Mouse (Mus musculus): Measurements from ENCODE around the gene Cfap97d2.
"Not testable (repeated sequence)": the region's sequence is repeated elsewhere in the genome, so short reads cannot be mapped to it uniquely, and the experiment has no call there.

Gene Cfap97d2

DNA sequence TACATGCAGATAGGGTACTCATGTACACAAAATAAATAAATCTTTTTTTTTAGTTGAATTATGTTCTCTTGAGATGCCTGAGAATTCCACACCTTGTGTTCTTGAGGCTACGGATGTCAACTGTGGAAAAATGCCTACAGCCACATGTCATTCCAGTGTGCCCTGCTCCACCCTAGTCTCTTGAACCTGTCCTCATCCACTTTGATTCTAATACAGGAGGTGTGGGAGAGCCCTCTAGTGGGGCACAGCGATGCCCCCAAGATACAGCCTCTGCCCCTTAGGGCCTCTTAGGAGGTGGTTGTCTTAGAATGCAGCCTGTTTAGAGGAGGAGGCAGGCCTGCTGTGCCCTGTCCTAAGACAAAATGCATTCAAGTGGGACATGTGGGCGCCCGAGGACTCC is 17.7 kb upstream of the Cfap97d2 start:
- DNase-seq (ENCODE audit: low spot score) = no peak

DNA sequence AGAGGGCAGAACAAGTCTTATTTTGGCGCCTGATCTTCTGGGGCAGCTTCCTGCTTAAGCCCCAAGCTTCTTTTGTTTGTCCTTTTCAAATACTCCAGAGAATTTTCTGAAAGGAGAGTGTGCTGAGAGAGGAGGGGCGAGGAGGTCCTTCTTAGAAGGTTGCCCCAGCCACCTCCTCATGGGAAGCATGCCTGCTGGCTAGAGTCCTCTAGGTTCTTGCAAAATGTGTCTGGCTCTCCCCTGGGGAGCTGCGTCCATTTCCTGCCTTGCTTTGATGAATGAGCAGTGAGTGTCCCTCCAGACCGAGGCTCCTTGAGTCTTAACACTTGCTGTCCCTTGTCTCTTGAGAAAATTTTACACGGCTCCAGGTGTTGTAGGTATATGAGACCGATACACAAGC is 17.2 kb upstream of the Cfap97d2 start:
- no peak for DNase-seq (ENCODE audit: low spot score)

DNA sequence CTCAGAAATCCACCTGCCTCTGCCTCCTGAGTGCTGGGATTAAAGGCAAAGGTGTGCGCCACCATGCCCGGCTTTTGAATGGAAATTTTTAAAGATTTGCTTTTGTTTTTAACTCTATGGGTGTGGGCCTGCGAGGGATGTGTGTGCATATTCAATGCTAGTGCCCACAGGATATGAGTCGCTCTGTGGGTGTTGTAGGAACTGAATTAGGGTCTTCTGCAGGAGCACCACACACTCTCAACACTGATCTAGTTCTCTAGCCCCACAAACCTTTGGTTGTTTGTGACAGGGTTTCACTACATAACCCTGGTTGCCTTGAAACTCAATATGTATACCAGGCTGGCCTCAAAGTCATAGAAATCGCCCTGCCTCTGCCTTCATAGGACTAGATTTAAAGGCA is 16.4 kb upstream of the Cfap97d2 start:
- DNase-seq (ENCODE audit: low spot score) = no peak

DNA sequence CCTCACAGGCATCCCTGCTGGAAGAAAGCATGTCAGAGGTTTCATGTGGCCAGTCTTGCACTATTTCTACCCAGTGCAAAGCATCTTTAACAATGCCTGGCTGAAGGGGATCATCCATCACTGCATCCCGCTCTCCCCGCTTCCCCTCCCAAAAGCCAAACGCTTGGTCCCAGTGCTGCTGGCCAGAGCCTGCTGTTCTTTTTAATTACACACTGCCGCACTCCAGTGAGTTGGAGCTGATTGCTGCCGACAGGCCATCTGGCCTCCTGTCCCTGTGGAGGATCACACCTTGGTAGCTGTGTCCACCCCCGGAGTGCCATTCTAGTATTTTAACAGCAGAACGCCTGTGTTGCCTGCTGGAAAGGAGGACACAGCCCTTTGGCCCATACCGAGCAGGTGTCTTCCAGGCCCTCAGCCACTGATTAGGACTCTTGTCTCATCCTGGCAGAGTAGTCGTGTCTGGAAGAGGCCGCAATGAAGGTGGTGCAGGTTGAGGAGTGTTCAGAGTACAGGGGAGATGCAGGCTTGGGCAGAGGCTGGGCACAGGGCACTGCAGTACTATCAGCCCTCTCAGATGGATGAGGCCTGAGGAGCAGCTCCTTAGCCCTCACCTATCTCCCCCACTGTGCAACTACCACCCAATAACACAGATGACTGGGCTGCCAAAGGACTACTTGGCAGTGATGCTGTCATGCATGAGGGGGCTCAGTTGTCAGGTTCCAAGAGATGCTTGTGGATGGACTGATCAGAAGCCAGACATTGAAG is 13.2 kb upstream of the Cfap97d2 start:
- DNase-seq (ENCODE audit: low spot score) = peak; percentile 39

DNA sequence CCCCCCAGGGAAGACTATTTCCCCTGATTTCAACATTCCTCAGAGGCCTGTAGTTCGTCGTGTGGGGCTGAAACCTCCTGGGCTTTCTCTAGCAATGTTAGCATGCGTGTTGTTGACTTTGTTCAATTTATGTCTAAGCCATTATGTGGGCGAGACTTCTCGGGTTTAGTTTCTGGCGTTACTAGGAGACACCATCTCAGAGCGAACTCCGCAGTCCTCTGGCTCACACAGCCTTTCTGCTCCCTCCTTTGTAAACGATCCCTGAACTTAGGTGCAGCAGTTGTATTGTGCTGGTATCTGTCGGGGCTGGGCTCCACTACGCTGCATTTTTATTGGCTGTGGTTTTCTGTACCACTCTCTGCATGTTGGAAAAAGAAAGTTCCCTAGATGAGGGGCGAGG is 11.0 kb upstream of the Cfap97d2 start:
- DNase-seq (ENCODE audit: low spot score) = no peak

DNA sequence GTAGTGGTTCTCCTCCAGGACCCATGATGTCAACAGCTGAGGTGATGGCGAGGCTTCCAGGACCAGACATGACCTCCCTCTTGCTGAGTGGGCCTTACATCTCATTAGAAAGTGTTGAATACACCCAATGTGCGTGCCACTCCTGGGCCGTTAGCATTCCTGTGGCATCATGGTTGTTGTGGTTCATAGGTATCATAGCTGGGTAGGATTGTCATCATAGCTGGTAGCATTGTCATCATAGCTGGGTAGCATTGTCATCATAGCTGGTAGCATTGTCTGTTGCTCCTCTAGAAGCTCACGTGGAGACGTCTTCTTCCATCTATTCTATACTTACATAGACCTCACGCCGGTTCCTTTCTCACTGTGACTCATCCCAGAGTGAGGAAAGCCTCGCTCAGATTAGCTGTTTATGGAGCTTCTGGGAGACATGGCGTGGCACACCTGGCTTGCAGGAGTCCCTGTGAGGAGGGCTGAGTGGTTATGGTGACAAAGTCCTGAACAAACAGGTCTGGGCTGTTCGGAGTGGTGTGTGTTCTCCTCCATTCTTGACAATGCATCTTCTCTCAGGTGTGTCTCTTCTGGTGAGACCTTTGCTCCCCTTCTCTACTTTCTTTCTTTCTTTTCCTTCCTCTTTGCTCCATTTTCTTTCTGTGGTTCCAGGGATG is 10.4 kb upstream of the Cfap97d2 start:
- no peak for DNase-seq (ENCODE audit: low spot score)

DNA sequence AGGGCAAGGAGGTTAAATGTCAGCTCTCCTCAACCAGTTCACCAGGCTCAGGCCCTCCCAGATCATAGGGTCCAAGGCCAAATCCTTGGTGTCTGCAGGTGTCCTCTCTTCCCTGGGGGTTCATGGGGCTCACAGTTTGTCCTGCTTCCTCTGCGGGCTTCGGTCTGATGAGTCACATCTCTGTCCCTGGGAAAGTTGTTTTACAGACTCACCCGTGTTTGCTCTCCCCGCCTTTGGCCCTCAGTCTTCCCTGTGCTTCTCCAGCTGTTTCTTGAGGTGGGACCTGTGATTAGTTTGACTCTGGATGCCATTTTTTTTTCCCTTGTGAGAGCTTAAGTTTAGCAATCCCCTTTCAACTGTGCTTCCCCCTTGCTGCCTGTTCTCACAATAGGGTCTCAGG is 9.5 kb upstream of the Cfap97d2 start:
- no peak for DNase-seq (ENCODE audit: low spot score)

DNA sequence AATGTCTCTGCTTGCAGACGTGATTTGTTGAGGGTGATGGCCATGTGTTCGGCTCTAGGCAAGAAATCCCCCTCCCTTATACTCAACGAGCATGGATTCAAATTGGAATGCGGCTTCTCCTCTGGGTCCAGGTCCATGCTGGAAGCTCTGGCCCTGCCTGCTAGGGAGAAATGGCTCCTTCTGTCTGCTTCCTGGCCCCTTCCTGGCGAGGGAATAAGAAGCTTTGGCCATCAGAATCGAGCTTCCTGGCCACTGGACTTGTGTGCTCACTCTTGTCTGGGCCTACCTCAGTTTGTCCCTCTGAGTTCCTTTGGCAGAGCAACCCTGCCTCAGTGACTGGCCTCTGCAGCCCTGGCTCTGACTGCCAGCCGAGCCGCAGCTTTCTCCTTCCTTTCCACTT is 8.5 kb upstream of the Cfap97d2 start:
- no peak for DNase-seq (ENCODE audit: low spot score)

DNA sequence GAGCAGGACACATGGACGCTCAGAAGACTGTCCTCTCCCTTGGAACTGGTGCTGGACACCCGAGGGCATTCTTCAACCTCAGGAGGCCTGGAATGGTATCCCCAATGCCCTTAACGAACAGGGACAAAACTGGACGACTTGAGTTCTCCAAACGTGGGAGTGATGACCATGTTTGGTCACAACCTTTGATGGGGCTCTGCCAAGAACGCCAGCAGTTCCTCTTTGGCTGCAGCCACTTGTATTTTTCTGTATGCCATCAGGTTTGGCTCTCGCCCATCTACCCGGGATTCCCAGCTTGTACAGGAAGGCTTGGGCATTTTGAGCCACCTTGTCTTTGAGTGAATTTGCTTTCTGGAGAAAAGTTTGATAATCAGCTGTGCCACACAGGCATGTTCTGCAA is 8.0 kb upstream of the Cfap97d2 start:
- no peak for DNase-seq (ENCODE audit: low spot score)

DNA sequence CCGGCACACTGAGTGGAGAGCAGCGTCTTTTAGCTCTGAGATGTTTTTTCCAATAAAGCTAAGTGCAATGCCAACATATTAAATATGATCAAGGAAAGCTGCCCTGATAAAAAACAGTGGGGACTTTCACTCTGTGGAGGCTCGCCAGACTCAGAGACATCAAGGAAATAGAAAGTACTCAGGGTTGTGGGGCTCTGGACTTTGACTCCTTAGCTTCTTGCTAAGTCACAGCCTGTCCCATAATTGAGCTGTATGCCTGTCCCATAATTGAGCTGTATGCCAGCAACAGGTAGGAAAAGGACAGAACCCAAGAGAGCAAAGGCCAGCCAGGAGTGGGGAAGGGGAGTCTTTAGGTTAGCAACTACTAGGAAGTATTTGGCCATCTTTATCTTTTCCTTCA is 7.4 kb upstream of the Cfap97d2 start:
- no peak for DNase-seq (ENCODE audit: low spot score)

DNA sequence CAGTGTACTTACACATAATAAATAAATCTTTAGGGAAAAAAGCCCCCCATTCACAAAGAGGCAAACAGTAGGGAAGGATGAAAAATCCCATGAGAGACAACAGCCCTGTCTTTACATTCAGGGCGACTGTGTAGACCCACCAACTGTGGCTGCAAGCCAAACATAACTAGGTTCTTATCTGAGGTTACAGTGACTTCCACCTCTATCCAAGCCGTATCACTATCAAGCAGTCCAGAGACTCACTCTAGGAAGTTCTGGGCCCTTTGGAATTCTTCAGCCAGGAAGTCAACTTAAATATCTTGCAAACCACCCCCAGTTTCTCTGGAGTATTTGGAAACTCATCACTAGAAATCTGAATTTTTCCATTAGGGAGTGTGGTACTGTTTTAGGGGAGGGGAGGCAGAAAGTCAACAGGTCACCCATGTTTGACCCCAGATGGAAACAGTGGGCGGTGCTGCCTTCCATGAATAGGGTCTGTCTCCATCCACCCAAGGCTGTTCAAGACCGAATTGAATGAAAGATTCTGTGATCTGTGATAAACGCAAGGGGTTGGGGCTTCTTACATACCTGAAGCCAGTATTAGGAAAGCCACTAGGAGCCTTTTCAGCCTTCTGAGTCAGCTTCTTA is 6.3 kb upstream of the Cfap97d2 start:
- no peak for DNase-seq (ENCODE audit: low spot score)

DNA sequence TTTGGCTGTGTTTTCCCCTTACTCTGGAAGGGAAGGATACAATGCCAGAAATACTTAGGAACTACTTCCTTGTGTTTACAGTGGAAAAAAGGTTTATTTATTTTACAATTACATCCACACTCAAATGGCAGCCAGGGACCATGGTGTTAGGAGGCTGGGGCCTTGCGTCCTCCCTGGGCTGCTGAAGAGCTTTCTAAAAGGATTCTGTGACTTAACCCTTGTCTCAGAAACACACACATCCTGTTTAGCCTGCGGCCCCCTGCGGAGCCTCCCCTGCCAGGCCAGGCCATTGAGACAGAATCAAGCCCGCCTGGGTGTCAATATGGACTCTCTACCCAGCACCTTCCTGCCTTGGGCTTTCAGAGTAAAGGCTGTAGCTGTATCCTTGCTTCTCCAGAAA is 2.9 kb upstream of the Cfap97d2 start:
- DNase-seq (ENCODE audit: low spot score) = no peak

DNA sequence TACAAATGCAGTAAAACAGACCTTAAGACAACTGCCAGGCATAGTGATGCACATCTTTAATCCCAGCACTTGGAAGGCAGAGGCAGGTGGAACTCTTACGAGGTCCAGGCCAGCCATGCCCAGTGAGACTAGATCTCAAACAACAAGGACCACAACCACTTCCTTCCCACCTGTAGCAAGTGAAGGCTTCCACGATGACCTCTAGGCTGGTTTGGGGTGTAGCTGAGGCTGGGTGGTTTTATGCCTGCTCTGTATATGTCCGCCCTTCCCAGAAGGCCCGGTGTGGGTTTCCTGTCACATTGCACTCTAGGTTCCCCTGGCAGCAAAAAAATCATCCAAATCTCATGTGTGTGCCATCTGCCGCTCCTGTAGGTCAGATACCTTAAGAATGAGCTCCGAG is 1.9 kb upstream of the Cfap97d2 start:
- DNase-seq (ENCODE audit: low spot score) = no peak

DNA sequence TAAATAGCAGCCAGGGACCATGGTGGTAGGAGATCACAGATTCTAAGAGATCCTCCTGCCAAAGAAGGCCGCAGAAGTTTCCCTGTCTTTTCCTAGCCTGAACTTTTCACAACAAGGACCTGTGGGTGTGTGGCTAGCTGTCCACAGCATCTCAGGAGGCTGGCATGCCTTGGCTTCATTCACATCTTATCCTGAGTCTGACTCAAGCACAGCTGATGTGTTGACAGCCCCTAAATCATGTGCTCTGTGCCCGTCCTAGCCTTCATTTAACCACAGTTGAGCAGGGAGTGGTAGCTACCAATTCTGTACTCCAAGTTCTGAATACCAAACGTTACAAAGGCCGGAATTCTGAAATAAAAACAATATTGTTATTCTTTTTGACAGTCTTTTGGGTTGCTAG is 1.4 kb upstream of the Cfap97d2 start:
- DNase-seq (ENCODE audit: low spot score) = no peak

DNA sequence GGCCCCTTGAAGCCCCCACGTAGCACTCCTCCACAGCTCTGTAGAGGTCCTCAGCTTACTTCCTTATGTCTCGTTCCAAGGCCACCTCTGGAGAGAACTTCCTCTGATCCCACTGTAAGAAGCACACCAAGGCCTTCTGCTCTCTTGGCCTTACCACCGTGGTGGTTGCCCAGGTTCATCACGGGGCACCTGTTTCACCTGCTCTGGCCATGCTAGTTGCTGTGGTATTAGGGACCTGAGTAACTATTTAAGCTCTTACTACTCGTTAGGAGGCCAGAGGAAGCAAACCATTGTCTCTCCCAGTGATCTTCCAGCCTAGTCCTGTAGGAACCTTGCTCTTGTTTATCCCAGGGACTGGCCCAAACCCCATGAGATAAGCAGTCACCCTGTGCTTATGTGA is 1.2 kb downstream of the Cfap97d2 start:
- no peak for DNase-seq (ENCODE audit: low spot score)

DNA sequence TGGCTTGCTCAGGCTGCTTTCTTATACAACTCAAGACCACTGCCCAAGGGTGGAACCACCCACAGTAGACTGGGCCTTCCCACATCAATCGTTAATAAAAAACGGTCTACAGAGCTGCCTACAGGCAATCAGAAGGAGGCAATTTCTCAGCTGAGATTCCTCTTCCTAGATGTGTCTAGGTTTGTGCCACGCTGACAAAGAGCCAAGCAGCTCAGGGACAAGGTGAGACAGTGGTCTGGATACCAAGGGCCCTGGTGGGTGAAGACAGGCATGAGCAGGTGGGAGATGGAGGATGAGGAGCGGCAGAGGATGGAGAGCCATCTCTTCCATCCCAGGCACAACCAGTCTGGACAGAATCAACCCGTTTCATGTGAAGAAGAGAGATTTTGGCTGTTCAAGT is 2.8 kb downstream of the Cfap97d2 start:
- no peak for DNase-seq (ENCODE audit: low spot score)

DNA sequence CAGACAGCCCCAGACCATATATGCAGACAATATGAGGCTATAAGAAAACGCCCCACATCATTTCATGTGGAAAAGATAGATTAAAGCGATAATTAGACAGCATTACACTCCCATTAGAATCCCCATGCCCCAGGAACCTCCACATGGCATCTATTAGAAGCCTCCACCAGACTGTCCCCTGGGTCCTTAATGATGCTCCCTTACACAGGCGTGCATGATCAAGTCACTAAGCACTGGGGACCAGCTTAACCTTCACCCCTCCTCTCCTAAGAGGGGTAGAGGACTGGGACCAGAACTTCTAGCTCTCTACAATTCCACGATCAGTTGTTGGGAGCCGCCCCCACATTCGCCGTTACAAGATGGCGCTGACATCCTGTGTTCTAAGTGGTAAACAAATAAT is 13.3 kb downstream of the Cfap97d2 start:
- no peak for DNase-seq (ENCODE audit: low spot score)

DNA sequence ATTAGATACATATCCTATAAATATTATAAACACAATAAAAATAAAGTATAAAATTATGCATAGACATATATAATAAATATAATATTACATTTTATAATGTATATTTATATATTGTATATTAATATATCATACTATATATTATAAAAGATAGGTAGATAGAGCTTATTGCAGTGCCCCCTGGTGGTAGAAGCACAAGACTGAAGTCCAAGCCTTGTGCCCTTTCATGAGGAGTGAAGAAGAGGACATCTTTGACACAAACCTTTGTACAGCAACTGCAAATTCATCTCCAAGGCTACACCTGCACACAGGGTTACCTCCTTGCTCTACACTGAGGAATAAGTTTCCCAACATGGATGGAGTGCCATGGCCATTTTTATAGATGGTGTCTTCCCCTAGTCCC is 20.0 kb downstream of the Cfap97d2 start:
- DNase-seq (ENCODE audit: low spot score) = peak; percentile 66

DNA sequence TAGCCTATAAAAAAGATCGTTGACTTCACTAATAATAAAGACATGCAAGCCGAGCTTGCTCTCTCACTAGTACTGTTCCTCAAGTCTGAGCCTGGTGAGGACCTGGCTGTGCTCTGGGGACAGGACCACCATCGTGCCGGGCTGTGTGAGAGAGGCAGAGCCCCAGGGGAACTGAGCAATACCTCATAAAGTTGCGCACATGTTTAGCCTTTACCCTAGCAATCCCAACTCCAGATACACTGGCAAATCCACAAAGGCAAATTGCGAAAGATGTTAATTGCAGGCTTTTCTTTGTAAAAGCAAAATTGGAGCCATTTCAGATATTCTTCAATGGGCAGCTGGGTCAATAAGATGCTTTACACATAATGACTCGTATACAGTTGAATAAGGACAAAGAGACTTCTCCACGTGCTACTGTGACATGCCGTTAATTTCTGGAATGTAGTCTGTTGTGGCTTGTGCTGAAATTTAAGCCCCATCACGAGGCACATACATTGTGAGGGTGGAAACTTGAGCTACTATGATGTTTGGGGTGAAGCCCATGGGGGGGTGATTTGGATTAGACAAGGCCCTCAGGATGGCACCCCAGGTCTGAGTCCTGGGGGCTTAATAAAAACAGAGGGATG is 21.9 kb downstream of the Cfap97d2 start:
- no peak for DNase-seq (ENCODE audit: low spot score)

DNA sequence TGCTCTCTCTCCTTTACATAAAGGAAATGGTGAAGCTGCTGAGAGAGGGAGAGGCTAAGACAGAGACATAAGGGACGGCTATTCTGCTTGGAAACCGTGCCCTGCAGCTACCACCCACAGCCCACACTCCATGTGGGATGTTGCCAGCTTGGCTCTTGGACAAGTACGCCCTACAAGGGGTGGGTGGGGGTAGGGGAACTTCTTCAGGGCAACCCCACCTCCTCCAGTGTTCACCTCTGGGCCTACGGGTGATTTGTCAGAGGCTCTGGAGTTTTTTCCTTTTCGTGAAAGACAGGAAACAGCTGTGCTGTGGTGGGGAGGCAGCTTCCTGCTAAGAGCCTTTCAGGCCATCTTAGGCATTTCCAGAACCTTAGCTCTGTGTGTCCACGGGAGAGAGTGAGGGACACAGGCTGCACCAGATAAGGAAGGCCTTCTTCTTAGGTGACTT is 34.7 kb downstream of the Cfap97d2 start:
- peak; percentile 25 for DNase-seq (ENCODE audit: low spot score)

DNA sequence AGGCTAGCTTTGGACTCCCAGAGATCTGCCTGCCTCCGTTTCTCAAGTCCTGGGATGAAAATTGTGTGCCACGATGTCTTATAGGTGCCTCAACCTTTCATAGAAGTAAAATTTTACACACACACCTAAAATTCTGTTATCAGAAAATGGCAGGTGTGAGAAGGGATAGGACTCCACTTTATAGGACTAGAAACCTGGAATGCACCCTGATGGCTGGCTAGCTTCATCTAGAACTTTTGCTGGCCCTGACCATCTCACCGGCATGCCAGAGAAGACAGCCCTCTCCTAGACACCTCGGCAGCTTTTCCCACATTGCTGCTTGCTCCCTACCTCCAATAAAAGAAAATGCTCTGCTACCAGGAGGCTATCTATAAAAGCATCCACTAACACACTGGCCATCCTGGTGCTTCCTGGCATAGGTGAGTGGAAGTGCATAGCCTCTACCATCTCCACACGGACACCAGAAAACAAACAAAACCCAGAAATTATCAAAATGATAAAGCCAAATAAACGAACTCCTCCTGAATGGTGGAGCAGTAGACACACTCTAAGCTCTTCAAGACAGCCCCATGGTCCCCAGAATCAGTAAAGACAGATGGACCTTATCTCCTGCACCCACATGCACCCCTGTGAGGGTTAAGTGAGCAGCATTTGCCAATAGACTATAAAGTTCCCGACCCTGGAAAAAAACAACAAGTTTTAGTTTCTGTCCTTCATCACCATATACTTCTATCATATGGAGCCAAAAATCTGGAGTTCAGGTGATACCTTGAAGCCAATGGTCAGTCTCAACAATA is 35.3 kb downstream of the Cfap97d2 start:
- DNase-seq (ENCODE audit: low spot score) = no peak

DNA sequence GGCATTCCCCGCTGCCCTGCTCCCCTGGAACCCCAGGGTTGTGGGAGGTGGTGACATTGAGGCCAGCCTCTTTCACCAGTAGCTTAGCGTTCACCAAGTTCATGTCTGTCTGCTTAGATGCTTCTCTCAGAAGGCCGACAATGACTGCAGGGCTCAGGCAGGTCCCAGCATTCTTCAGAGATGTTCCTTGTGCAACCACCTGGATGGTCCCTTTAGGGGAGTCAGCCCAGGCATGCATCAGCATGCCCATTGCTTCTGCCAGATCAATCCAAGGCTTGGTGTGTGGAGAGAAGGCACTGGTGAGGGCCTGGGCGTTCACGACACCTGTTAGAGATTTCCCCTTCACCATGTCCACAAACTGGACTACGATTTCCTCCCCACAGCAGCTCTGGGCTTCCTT is 40.5 kb downstream of the Cfap97d2 start:
- not testable (repeated sequence) for DNase-seq (ENCODE audit: low spot score)
